Mouse (Mus musculus) cerebellum, postnatal 36 days (tissue): Measurements from ENCODE around the gene Bag6.

Experiments
- DNase-seq, 2 experiments: peaks; one replicate each; pipeline ENCODE4 v3.0.0; 2021 to 2022; ENCODE audit warnings: mixed read lengths in 2 of 2

The Bag6 gene

DNA sequence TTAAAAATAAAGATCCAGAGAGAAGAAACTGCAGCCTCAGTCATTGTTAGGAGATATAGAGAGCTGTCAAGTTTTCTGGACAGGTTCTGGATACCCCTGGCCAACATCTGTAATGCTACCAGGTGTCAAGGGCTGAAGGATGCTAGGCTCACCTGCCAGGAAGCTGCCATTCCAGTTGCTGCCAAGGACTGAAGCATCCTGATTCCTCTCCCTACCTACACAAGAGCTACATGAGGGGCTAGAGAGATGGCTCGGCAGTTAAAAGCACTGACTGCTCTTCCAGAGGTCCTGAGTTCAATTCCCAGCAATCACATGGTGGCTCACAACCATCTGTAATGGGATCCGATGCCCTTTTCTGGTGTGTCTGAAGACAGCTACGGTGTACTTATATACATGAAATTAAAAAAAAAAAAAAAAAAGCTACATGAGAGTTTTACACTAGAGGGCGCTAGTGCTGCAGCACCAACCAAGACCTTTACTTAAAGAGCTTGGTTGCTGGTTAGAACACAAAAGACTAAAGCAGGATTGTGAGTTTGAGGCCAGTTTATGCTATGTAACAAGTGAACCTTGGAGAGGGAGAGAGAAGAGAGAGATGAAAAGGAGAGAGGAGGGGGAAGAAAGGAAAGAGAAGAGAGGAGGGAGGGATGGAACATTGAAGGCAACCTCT lies 33.7 kb downstream of the Bag6 start:
- DNase-seq, result peak in 1 of 2 experiments; percentile 39

DNA sequence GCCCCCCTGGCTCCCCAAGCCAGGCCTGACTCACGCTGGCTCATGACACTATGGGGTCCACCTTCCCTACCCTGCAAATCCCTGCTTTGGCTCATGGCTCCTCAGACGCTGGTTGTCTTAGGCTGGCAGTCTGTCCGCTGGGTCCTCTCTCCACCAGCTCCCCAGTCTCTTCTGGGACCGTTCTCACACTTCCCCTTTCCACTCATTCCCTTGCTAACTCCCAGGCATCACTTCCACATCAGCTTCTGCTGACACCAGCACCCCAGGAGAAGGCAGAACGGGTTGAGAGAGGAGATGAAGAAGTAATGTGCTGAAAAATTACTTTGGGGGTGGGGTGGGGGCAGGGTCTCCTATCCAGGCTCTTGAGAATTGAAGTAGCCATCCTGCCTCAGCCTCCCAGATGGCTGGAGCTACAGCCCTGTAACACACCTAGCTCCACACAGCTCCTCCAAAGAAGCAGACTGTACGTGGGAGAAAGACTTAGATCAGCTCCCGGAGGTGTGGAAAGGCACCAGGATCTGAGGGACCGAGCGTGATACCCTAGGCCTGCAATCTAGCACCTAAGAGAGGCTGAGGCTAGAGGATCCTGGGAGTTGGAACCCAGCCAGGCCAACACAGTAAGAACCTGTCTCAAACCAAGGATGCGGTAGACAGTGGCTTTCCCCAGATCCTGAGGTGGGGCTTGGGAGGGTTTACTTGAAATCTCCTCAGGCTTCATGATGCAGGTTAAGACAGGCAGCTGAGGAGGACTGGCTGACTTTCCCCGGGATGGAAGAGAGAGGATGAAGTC lies 37.7 kb downstream of the Bag6 start:
- no peak for DNase-seq

DNA sequence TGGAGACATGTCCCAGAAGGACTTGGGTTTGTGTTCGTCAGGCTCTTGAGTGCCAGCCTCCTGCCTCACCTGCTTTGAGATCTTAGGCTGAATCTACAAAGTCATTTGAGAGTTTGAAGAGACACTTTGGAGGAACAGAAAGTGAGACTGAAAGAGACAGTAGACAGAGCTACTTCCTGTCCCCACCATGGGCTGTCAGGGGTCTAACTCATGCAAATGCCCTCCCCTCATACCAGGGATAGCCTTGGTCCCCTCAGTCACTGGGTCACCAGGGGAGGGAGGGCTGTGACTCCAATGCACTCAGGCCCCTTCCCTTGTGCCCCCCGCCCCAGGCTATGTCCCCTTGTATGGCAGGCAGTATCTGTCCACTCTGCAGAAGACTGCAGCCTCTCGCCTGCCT lies 38.4 kb downstream of the Bag6 start:
- no peak for DNase-seq

DNA sequence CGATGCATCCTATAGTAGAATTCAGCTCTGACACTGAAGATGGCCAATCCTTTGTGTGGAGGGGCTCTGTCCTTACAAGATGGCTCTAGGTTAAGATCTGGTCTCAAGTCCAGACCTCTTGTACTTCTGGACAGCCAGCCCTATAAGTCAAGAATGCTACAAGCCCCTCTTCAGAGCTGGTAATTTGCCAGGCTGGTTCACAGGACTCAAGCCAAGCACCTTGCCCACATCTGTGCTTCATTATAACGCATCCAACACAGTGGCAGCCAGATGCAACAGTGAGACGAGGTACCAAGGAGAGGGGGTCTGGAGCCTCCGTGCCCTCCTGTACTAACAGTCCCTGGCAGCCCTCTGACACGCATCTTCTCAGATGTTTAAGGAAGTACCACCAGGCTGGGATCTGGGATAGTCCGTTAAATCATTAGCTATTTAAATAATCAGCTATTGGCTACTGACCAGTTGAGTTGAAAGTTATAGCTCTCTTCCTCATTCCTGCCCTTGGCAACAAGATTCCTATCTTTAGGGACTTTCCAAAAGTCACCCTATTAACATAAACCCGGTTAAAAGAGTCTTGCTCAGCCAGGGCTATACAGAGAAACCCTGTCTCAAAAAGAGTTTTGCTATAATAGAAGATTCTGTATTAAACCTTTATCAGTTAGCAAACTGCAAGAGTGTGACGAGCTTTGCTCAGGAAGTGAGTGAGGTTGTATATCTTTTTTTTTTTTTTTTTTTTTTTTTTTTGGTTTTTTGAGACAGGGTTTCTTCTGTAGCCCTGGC lies 39.4 kb downstream of the Bag6 start:
- no peak for DNase-seq

DNA sequence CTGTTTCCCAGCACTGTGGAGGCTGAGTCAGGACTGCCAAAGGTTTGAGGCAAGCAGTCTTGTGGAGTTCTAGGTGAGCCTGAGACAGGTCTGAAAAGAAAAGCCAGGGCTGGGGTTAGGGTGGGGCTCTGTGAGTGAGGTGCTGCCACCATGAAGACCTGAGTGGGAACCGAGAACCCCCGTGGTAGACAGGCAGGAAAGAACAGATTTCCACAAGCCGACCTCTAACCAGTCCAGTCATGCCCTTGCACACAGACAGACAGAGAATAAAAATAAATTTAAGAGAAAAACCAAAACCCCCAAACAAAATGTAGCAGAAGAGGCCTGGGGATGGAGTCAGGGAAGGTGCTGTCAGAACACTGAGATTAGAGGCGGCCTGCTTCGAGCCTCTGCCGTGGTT lies 40.4 kb downstream of the Bag6 start:
- DNase-seq, result no peak

DNA sequence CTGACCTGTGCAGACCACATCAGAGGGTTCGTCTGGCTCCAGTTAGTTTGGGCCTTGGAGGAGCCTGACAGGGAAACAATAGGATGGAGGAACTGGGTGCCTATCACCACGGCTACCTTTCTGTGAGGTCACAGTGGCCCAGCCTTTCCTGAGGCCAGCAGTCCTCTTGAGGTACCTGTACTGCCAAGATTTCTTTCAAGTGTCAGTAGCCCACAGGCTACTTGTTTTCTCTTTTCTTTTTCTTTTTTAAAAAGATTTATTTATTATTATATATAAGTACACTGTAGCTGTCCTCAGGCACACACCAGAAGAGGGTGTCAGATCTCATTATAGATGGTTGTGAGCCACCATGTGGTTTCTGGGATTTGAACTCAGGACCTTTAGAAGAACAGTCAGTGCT lies 41.0 kb downstream of the Bag6 start, which contains the start of gene Aif1:
Gene Aif1, minus strand, starts transcription at position 101 of the 400 bp plus-strand sequence.
- no peak for DNase-seq

DNA sequence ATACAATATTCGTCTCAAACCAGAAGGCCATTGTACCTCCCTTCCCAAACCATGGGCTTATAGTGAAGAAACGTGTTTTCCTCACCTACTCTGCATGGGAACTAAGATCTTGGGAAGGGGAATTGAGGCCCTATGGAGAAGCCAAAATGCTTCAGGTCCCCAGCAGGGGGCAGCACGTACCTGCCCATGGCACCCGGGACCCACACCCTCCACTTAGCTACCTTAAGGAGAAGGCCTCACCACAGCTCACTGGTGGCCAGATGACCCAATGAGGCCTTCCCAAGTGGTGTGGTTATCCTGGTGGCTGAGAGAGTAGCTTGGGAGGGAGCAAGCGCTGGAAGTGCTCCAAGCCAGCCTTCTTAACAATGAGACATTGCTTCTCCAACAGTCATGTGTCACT lies 43.5 kb downstream of the Bag6 start:
- peak; percentile 28 to 49 for DNase-seq

DNA sequence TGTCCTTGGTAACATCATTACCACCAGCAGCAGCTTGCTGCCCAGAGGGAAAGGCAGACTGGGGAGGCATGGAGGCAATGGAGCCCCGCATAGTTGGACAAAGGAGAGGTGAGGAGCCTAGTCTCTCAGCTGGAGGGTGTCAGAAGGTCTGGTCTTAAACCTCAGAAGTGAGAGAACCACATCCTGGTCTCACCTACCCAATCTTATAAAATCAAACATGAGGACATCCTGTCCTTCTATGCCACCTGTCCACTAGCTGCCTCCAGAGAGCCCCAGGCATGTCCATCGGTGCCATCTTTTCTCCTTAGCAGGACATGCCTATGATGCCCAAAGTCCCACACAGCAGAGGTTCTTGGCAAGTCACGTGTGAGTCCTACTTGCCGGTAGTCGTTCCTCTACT lies 45.1 kb downstream of the Bag6 start:
- DNase-seq, result no peak

DNA sequence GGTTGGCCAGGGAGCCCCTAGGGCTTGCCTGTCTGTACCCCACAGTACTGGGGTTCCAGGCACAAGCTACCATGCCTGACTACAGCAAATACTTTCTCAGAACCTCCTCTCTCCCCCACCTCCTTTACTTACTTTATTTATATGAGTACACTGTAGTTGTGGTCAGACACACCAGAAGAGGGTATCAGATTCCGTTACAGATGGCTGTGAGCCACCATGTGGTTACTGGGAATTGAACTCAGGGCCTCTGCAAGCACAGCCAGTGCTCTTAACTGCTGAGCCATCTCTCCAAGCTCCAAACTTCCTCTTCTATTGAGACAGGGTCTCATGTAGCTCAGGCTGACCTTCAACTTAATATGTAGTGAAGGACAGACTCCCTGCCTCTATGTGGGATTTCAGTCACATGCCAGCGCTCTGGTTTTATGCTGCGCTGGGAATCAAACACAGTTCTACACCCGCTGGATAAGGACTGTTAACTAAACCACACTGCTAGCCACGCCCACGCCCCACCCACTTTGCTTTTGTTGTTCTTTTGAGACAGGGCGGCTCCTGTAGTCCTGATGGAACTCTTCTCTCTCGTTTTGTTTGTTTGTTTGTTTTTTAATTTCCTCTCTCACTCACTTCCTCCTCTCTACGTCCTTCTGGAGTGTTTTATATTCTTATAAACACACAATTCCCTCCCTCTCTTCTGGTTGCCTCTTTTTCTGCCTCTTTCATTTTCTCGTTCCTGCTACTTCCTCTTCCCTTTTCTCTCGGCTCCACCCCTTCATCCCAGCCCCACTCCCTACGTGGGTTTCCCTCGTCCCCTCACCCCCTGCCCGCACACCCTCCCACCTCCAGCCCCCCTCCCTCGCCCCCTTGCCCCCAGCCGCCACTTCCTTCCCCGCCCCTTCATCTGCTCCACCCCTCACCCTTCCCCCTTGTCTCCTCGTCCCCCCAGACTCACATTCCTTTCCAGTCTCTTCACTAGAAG lies 50.9 kb downstream of the Bag6 start:
- no peak for DNase-seq

DNA sequence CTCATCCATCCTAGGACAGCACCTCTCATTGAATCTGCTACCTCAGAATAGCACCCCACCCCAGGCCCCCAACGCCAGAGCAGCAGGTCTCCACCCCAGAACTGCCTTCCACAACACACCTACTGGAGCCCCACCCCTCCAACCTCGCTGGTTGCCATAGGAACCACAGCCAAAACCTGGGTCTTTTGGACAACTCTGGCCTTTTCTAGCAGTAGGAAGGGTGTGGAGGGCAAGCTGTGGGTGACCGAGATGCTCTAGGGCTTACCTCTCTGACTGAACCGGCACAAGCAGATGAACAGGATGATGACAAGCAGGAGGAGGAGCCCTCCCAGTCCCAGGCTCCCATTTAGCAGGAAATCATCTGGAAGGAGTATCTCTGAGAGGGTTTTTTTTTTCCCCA lies 51.7 kb downstream of the Bag6 start:
- DNase-seq, result no peak

DNA sequence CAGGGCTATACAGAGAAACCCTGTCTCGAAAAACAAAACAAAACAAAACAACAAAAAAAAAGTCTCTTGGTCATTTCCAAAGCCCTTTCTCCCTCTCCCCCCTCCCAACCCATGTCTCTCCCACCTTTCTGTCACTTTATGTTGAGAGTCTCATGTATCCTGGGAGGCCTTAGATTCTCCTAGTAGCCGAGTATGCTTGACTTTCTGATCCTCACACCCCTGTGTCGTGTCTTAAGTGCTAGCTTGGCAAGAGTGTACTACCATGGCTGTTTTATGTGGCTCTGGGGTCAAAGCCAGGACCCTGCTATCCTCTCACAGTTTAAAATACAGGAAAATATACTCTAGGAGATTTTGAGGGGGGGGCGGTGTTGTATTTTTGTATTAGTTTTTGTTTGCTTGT lies 52.4 kb downstream of the Bag6 start:
- DNase-seq, result no peak

DNA sequence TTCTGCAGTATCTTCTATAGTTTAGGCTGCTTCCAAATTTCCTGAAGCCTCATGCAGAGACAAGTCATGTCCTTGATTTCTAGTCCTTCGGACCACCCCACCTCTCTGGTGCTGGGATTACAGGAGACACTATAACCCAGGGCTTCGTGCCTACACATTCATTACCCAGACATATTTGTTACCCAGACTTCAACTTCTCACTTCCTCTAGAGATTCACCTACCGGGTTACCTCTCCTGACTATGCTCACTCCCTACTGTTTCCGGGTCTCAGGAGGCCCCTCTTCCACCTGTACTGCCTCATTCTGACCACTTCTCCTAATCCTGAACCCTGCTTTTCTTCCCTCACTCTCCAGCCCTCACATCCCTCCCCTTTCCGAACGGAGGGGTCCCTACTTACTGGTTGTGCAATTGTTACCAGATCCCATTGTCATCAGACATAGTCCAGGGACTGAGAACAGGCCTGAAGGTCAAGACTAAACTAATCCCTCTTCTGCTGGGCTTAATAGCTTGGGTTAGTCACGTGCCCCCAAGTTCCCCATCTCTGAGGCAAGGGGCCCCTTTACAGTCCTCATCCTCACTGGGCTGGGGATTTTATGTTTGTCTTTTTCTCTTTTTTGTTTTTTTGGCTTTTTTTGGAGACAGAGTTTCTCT lies 53.1 kb downstream of the Bag6 start, which contains the start of gene Lst1:
Gene Lst1, minus strand, starts transcription at position 481 of the 652 bp plus-strand sequence.
- no peak for DNase-seq

DNA sequence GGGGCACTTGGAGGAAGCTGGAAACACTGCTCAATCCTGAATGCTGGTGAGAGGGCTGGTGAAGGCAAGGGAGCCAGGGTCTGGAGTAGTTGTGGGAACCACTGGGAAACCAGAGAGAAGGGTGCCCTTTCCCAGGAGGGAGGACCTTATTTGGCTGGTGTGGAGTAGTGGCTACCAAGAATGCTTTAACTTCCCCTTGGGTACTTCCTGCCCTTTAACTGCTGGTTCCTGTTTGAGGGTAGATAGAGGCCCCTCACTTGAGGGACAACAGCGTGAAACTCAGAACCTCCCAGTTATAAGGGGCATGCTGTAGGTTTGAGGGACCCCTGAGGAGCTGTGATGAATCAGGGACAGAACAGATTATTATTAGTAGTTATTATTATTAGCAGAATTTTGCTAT lies 54.2 kb downstream of the Bag6 start:
- DNase-seq, result no peak

DNA sequence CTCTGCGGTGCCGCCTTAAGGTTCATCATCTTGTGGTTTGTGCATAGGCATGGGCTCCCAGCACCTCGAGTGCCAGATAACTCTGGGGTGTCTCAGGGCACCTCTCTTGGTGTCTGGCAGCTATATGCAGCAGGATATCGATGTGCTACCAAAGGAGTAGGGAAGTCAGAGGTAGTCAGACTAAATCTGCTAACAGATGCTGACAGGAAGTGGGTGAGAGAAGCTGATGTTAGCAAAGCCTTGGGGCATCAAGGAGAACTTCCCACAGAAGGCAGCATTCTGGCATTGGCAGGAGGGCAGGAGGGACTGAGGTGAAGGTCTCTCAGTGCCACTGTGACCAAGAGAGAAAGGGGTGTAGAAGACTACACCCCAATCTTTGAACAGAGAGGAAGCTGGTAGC lies 55.1 kb downstream of the Bag6 start:
- DNase-seq, result no peak

DNA sequence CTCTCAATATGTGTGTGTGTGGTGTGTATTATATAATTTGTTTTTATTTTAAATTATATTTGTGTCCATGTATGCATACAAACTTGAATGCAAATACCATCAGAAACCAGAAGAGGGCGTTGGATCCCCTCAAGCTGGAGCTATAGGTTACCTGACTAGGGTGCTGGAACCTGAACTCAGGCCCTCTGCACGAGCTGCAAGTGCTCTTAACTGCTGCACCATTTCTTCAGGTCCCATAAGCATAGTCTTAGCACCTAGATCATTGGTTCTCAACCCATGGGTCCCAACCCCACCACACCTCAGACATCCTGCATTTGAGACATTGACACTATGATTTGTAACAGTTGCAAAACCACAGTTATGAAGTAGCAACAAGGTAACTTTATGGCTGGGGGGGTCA lies 56.7 kb downstream of the Bag6 start:
- no peak for DNase-seq

DNA sequence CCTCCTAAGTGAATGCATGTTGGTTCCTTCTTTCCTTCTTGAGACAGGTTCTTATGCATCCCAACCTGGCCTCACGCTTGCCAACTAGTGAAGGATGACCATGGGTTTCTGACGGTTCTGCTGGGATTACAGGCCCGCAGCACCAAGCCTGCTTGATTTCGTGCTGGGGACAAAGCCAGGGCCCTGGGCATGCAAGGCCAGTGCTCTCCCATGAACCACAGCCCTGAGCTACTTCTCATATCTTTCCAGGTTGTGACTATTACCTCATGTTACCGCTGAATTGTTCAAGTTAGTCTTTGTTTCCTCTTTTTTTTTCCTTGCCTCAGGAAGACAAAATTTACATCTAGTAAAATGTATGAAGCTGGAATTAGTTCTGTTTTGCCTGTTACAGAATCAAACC lies 57.9 kb downstream of the Bag6 start:
- no peak for DNase-seq

DNA sequence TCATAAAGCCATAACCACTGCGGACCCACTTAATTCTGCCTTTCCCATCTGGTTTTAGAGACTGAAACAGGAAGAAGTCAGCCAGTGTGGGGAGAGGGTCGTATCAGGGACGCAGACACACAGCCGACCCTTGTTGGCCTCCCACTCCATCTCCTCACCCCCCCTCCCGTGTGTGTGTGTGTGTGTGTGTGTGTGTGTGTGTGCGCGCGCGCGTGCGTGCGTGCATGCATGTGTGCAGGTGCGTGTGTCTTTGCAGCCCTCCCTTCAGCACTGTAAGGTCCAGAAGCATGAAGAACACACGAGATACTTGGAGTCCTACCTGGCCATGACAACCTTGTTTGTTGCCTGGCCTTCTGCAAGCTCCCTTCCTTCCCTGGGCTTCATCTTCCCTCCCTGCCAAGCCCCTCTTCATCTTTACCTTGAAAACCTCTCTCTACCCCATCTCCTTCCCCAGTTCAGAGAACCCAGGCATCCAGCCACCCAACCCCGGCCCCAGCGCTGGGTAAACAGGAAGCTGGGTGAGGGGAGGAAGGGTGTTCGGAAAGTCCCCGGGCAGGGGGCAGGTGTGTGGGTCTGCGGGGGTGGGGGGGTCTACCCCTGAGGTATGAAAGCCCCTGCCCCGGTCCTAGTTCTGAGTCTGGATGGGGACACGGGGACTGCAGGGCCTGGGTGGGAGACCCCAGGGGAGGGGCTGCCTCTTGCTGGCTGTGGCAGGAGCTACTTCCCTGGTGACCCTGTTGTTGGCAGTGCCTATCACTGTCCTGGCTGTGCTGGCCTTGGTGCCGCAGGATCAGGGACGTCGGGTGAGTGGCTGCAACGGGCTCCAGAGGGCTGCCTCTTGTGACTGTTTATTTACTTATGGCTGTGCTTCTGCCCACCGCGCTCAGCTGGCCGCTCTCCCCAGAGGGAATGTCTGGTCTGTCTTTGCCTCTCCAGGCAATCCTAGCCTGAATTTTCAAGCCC lies 59.2 kb downstream of the Bag6 start, which contains the start of gene Ltb:
Gene Ltb, plus strand, starts transcription at position 559 of the 963 bp plus-strand sequence.
- no peak for DNase-seq

DNA sequence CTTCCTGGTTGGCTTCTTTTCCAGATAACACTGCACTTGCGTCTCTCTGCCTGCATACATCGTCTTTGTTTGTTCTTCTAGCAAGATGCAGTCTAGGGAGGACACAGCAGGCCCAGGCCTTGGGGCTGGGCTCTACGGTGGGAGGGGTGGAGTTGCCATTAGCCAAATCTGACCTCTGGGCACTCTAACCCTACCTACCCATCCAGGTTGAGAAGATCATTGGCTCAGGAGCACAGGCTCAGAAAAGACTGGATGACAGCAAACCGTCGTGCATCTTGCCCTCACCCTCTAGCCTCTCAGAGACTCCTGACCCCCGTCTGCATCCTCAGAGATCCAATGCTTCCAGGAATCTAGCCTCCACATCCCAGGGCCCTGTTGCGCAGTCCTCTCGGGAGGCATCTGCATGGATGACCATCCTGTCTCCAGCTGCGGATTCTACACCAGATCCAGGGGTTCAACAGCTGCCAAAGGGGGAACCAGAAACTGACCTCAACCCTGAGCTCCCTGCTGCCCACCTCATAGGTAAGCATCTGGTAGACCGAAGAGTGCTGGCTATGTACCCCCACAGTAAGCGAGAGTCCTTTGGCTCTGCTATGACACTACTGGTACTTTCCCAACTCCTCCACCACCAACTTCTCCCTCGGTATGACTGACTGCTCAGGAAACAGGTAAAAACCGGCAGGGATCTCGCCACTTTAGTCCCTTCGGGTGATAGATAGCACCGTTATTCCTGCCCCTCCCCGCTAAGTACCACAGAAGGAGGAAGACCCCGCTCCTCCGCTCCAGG lies 60.1 kb downstream of the Bag6 start:
- DNase-seq, result no peak

DNA sequence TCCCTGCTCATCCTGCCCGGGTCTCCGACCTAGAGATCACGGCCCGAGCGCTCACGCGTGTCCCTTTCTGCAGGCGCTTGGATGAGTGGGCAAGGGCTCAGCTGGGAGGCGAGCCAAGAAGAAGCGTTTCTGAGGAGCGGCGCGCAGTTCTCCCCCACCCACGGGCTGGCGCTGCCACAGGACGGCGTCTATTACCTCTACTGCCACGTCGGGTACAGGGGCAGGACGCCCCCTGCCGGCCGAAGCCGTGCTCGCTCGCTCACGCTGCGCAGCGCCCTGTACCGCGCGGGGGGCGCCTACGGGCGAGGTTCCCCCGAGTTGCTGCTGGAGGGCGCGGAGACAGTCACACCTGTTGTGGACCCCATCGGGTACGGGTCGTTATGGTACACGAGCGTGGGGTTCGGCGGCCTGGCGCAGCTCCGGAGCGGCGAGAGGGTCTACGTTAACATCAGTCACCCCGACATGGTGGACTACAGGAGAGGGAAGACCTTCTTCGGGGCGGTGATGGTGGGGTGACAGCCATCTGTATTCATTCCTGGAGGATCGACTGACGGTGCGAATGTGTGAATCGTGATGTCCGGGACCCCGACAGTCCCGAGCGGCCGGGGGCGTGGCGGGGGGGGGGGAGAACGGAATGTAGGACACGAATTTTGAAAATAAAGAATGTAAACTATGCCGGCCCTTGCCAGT lies 60.8 kb downstream of the Bag6 start:
- peak; percentile 39 to 68 for DNase-seq
